Mouse (Mus musculus): ENCODE results near the gene Lyg1.

GRCm38 (mm10) chr1:37959486-37959885 lies 1.9 kb upstream of the Lyg1 start:
- TF ChIP-seq CTCF (IDR thresholded peaks at IDR 0.05; ENCODE audit: low read depth, low read length) (no peak), POLR2A (IDR thresholded peaks at IDR 0.05; ENCODE audit: borderline replicate concordance, low read depth, low read length) (no peak)

Measured in bone marrow macrophage, adult 2 months (primary cell).